Mouse (Mus musculus) spleen, postnatal 0 days (tissue): ENCODE results near the gene Epha4. TPM values are rescaled to one million over a fixed set of nuclear protein-coding genes. Genes with fewer than 3 reads are reported as not detected.

ENCODE experiments used
- polyA plus RNA-seq: library from polyadenylated mRNA; unstranded; fragments of >200 nt; fragmentation: Nextera tagmentation; extraction: Ambion mirVana; gene quantifications from 2 replicates; pipeline ENCODE4 v1.2.1, GENCODE M21; 2015

The Epha4 gene
- polyA plus RNA-seq, result 0.43 and 1.3 TPM in 2 replicates

GRCm38 (mm10) chr1:77514963-77515650 is at the start of gene Epha4:
Gene Epha4, minus strand, starts transcription at chr1:77515088.

